Mouse (Mus musculus) myocyte (in vitro differentiated cells): ENCODE measurements at regions not wholly inside any gene's neighbourhood (a gene's known extent, or its start where the extent isn't known, plus 50 kb on each side); places are given as distances from the start of the nearest gene placed in this dataset.

Source experiments
- E2F4 ChIP-seq: IDR thresholded peaks from one replicate; pipeline ENCODE4 v1.6.1; 2011; ENCODE audit warnings: mild to moderate bottlenecking, control low read depth, moderate library complexity; ENCODE audit not compliant: insufficient read depth
- MAX ChIP-seq: IDR thresholded peaks from one replicate; pipeline ENCODE4 v1.6.1; 2011; ENCODE audit warnings: low read depth, mild to moderate bottlenecking, control low read depth

GRCm38 (mm10) chr3:105142631-105143030 is 76.0 kb downstream of the 4930564D02Rik start:
- TF ChIP-seq MAX = no peak
- TF ChIP-seq E2F4 = no peak
